Mouse (Mus musculus) layer of hippocampus, adult 9-11 months (tissue): ENCODE data around the gene Slc39a12.
A peak's percentile ranks its signal among the peaks of the same experiment; 100 is the strongest.

ENCODE experiments used
- DNase-seq: peaks from one replicate; pipeline ENCODE4 v3.0.0; 2022

Slc39a12 gene

DNA sequence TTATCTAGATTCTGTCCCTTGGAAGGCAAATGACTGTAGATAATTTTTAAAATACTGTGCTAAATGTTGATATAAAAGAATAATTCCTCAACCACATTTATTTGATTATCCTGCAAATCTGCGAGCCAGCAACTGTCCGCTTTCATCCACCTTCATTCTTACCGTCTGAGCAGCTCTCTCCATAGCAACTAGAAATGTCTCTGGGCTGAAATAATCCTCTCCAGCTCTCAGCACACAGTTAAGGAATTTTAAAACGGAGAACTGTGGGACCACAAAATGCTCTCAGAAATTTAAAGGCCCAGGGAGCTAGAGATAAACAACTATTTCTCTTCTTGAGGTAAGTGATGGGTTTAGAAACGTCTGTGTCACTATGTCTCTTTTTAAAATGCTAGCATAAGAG lies at the start of gene Slc39a12:
Gene Slc39a12 (plus strand): TSS at position 155 of the 400 bp plus-strand sequence.
- DNase-seq, result no peak

DNA sequence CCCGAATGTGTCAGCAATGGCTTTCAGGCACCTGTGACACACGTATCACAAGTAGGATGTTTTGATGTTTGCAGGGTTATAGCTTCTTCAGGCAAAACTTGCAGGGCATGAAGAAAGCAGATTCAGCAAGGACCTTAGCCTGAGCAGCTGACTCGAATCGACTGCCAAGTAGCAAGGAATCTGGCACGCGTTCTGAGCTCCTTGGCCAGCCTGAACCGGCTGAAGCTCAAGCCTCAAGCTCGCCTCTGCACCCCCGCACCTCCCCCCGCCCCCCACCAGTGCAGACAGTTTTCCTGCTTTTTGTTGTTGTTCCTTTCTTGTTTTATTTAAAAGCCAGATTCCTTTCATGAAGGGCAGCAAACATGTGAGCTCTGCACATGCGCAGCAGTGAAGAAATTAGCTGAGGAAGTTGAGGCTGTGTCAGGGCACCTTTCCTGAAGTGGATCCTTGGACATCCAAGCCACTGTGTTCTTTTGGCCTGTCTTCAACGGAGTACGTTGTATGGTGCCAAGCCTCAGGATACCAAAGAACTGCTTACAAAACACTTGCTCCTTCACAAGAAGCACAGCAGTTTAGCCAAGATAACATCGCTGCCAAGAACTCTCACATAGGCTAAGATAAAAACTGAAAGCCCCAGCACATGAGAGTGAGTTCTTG lies 46.3 kb upstream of the Slc39a12 start:
- peak; percentile 51 for DNase-seq

DNA sequence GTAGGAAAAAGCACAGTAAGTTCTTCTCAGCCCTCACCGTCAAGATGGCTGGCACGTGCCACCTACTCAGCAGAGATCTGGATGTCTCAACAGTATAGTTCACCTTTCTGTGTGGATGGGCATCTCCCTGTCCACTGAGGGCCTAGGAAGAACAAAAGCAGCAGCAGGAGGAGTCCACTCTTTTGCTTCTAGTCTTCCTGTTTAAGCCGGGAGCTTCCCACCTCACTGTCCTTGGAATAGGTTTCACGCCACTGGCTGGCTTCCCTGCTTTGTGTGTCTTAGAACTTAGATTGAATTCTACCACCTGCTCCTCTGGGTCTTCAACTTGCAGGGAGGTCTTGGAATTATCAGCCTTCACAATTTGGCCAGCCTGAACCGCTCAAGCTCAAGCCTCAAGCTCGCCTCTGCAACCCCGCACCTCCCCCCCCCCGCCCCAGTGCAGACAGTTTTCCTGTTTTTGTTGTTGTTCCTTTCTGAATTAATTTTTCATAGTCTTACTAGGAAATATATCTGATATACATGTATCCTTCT lies 45.7 kb upstream of the Slc39a12 start:
- DNase-seq, result peak; percentile 3

DNA sequence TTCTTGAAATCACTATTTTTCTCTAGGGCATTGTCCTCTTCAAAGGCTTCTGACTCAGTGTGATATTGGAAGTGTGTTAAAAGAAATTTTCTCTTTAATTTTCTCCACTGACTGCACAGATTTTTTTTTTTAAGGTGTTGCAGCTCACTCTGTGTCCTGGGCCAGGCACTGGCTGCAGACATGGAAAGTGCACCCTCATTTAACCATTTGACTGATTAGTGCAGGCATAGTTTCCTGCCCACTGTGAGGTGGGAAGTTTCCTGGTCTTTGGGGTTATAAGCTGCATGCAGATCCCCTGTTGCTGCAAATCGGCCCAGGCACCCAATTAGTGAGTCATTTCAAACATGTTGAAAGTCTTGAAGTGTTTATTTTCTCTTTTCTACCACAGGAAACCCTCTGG lies 740 bp downstream of the Slc39a12 start:
- DNase-seq, result no peak

DNA sequence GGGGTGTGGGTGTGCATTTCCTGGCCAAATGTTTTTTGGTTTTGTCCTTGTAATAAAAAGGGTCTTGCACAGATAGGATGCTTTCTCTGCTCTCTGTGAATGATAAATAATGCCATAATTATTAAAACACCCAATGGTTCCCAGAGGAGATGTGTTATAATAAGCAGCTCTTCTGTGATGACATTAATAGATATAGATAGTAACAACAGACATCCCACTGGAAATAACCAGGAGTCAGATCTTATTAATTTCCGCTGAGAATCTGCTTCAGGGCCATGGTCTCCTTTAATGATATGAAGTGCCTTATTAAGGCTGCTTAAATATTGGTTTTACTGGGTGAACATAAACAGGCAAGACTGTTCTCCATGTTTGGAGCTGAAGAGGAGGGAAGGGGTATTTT lies 2.8 kb downstream of the Slc39a12 start:
- no peak for DNase-seq

DNA sequence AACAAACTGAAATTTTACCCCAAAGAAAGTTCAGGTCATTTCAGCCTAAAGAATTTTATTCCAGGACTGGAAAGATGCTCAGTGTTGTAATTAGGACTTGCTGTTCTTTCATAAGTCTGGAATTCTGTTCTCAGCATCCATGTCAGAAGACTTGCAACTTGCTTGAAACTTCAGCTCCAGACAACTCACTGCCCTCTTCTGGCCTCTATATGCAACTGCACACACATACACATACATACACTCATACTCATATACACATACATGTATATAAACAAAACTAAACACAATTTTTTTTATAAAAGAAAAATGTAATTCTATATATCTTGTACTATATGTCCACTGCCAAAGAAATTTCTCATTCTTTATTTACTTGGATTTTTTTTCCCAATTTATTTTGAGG lies 14.9 kb downstream of the Slc39a12 start:
- DNase-seq, result no peak

DNA sequence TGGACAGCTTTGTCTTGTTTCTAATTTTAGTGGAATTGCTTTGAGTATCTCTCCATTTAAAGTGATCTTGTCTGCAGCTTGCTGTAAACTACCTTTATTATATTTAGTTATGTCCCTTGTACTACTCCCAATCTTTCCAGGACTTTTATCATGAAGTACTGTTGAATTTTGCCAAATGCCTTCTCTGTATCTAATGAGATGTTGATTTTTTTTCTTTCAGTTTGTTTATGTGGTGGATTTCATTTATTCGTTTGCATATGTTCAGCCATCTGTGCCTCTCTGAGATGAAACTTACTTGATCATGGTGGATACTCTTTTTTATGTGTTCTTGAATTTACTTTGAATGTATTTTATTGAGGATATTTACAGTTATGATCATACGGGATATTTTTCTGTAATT lies 40.9 kb downstream of the Slc39a12 start:
- no peak for DNase-seq

DNA sequence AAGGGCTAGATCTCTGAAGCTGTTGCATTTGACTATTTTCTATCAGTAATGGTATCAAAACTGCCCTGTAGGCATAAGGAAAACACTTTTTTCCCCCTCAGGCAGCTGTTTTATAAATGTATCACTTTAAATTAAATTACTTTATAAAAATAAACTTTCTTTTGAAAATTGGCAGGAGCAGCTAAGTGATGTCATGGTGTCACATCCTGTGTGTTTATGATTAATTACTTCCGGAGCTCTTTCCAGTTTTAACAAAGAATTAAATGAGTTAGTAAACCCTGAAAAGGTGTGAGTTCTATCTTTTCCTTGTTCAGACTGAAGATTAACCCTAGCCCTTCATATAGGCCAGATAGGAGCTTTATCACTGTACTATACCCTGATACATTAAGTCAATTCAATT lies 59.2 kb downstream of the Slc39a12 start:
- DNase-seq, result no peak

DNA sequence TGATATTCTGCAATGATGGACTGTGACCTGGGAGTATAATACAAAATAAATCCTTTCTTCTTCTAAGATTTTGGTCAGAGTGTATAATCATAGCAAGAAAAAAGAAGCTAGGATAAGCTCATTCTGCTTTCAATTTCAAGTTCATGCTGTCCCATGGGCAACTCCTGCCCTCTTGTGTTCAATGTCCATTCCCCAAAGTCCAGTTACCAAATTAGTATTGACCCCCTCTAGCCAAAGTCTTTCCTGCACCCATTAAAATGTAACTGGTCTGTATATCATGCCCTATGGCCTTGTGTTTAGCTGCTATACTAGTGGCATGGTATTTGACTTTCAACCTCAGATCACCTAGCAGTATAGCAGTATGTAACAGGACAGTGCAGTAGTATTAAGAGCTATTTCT lies 62.8 kb downstream of the Slc39a12 start:
- DNase-seq, result no peak

DNA sequence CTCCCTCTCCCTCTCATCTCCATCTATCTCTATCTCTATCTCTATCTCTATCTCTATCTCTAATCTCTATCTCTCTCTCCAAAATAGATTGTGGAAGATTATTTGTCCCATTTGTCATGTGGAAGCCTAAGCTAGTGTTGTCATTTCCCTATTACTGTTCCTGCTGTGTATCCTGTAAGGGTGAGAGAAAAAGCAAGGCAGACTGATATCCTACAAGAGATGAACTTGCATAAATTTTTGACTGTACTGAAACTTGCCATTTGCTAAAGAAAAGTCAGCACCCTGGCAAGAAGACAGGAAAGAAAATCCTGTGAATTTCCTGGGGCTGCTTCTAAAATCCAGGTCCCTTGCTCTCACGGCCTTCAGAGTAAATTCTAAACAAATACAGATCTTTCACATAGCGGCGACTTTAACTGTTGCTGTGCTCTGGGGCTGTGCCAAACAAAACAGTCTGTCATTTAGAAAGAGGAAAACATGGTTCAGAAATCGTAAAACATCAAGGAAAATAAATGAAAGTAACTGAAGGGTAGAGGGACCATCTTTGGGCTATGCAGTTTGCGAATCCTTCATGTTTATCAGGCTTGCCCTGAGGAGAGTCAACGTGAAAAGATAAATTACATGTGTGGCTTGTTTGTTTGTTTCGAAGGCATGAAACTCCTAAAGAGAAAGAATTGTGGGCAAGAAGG lies 67.0 kb downstream of the Slc39a12 start:
- DNase-seq, result no peak

DNA sequence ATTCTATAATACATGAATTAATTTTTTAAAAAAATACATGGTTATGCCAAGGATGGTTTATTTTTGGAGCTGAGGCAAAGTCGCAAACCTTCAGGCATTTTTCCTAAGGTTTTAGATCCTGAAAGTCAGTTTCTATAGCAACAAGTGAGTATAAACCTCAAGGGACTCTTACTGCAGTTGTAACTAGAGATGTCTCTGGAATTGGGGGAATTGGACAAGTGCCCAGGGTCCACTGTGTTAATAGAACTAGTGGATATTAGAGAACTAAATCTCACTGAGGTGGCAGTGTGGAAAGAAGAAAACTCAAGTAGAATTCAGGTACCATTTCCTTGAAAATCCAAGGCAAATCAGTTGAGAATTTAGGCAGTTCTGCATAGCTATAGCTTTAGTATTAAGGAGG lies 76.3 kb downstream of the Slc39a12 start:
- no peak for DNase-seq

DNA sequence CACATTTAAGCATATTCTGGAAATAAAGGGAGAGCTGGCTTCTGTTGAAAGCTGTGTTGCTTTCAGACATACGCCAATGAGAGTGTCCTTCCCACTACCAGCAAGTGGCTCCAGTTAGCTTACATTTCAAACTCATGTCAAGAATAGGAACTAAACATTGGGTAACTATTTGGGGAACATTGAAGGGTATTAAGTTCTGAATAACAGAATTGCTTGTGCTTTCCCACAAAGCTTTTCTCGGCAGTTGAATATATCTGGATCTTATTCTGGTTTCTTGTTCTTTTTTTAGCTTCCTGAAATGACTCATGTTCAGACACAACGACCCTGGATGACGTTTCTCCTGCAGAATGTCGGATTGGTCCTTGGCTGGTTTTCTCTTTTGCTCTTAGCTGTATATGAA lies 106.0 kb downstream of the Slc39a12 start:
- no peak for DNase-seq

DNA sequence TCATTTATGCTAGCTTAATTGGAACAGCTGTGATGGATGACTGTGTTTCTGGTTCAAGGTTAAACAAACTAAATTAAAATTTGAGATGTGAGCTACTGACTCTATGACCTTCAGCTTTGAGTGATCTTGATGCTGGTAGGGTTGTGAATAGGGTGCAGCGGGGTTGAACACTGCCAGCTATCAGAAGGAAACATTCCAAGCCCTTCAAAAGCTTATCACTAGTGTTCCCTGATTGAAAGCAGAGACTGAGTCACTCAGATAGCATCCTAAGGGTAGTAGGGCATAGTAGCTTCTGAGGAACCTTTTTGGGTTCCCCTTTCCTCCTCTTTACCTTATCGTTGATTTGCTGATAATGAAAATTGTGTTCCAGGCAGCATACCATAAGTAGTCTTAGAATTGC lies 108.0 kb downstream of the Slc39a12 start:
- DNase-seq, result no peak

DNA sequence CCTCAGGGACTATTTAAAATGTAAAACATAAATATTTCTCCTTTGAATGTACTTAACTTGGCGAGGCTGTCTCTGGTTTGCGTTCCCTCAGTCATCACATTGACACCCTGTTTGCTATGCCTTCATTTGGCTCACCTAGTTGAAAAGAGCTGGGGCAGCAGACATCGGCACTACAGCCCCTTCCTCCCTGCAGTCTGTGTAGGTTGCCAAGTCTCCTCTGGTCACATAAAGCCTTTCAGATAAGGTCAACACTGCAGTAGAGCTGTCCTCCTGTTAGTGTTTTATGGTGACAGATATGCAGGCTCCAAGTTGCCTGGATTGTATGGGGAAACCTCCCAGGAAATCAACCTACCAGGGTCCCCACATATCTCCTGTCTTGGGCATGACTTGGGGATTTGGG lies 114.4 kb downstream of the Slc39a12 start:
- DNase-seq, result no peak

DNA sequence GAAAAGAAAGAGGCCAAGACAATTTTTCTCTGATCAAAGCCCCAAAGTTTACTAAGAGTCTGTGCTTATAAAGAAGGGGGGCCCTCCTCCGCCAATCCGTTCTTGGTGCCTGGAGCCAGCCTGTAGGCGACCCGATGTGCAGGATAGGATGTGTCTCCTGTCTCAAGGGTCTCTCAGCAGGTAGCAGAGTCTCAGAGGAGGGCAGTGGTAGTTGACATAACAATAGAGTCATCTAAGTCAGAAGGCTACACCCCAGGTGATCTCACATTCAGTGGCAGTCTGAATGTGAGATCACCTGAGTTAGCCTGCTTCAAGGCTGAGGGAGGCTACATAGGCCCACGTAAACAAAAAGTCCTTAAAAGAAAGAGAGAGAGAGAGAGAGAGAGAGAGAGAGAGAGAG lies 130.1 kb downstream of the Slc39a12 start:
- no peak for DNase-seq

DNA sequence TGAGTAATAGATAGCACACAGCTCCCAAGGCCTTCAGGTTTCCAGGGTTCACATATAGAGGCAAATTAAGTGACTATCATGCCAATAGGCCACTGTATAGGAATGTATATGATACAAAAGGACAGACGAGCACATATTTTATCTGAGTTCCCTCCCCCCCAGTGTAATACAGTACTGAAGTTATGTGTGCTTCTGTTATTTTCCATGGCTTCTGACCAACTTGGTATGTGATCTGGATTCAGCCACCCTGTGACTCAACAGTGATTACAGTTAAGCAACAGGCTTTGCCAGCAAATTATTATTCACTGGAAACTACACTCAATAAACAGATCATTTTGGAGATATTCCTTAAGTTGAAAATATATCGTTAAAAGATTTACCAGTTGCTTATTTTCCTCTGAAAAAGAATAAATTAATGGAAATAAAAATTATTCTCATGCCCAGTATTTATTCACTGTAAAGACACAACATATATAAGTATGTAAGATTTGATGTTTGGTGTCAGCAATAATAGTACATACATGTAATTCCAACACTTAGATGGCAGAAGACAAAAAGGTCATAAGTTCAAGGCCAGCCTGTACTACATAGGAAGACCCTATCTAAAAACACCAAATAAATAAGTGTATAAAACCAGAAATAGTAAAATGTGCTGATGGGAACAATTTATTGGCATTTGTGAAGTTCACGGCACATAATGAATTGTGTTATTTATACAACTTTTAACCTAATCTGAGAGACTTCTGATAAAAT lies 146.4 kb downstream of the Slc39a12 start:
- no peak for DNase-seq

DNA sequence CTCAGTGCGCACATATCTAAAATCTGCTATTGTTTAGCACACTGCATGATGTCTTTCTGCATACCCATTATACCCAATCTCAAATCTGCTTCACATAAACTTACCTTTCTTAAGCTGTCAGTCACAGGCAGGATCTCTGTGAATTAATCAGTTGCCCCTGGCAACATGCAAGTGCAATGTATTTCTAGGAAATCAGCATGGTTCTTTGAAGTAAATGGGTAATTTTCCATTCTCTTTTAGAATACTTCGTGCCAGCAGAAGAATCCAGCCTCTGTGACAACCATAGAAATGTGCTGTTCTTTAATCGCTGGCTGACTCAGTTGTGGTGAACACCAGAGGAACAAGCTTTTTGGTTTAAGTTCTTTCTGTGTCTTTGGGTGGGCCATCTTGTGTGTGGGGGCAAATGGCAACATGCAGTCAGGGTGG lies 147.1 kb downstream of the Slc39a12 start:
- DNase-seq, result peak; percentile 33

DNA sequence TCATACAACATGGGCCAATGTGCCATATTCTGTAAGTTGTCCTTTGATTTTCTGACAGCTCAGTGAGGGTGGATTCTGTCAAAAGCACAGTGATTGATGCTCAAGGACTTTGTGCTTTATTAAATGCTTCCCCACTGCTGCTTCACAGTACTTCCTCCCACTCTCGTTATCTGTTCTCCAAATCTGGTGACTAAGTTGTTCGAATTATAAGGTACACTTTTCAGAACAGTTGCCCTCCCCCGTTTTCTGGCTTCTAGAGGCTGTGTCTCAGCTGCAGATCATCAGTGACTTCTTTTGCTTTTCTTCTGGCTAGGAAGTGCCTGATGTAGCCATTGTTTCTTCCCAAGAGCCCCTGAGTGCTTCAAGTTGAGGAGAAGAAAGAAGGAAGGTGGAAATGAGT lies 149.7 kb downstream of the Slc39a12 start:
- peak; percentile 69 for DNase-seq

DNA sequence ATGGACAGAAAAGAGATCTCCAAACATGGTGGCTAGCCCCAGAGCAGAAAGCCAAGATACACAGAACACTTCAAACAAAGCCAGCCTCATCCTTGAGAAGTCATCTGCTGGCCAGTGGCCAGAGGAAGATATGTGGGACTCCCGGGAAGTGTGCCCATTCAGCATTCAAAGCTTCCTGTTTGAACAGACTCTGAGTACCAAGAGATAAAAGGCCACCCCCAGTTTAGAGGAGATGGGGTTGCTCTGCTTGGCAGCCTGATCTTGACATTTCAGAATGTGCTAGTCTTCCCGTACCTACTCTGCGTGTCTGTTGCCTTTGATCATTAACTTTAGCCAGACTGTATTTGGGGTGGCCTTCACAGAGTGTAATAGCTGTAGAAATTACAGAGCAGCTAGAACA lies 155.2 kb downstream of the Slc39a12 start:
- DNase-seq, result peak; percentile 29

DNA sequence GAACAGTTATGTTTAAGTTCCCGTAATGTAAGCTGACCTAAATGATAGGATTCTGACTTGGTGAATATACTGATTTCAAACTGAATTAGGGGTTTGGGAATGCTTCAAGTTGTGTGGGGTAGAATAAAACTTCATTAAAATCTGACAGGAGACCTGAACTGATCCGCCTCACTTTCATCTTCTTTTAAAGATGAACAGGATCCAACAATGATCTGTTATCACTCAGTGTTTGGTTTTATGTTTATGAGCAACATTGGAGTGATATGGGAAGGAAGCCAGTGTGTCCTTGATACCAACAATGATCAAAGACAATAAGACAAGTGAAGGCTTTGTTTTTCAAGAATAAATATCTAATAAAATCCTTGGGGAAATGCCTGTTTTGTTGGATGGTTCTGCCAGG lies 155.7 kb downstream of the Slc39a12 start:
- DNase-seq, result no peak
